ENCODE assay signal across 10 mouse cellular contexts in the genomic region with DNA sequence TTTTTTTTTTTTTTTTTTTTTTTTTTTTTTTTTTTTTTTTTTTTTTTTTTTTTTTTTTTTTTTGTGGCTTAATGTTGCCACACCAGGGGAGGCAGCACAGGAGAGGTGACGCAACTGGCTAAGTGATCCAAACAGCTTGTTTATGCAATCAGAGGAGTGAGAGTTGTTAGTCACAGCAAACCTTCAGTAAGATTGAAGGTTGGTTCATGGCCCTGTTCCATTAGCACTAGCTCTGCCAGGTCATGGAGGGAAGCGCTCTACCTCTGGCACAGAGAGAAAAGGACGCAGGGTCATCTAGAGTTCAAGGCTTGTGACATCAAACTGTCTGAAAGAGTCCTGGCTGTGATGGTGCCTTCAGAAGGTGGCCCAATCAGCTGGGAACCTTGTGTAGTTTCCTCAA. TPM values are rescaled to one million over a fixed set of nuclear protein-coding genes. Genes with fewer than 3 reads are reported as not detected.
DNase-seq lines count a peak whose midpoint lies in the region; ATAC-seq lines count a peak whose summit lies in the region.
"Had no signal": no experiment of that assay in that cellular context is flagged by ENCODE, and none has a peak within 500 bp of the region (broad histone marks: within the 10 kb centered on the region; RNA-seq: fewer than 3 reads in every experiment).

No protein-coding gene starts in this region.

- peaks cover 10% of the 10 kb centered on the region; the same call in 1 of the 2 replicates for H3K4me1 ChIP-seq in liver, embryonic 13.5 days (replicated peaks)
- H3K4me1 ChIP-seq in liver, embryonic 12.5 days, result no peaks in the 10 kb centered on the region
- no peaks in the 10 kb centered on the region for H3K4me1 ChIP-seq in intestine, embryonic 15.5 days (replicated peaks)
- peaks cover 12% of the 10 kb centered on the region for H3K4me1 ChIP-seq in forebrain, embryonic 10.5 days
- H3K4me1 ChIP-seq: megakaryocyte, embryonic 14.5 days had no signal

- H3K9me3 ChIP-seq in liver, embryonic 13.5 days (replicated peaks), result no peaks in the 10 kb centered on the region
- no peaks in the 10 kb centered on the region for H3K9me3 ChIP-seq in liver, embryonic 12.5 days (replicated peaks)
- H3K9me3 ChIP-seq in intestine, embryonic 15.5 days, result no peaks in the 10 kb centered on the region
- no peaks in the 10 kb centered on the region for H3K9me3 ChIP-seq in forebrain, embryonic 10.5 days
- H3K9me3 ChIP-seq: hindbrain, embryonic 10.5 days had no signal

- ATAC-seq in liver, embryonic 13.5 days (ENCODE audit: low read depth), result peak; percentile 31; the same call in 1 of the 2 replicates
- ATAC-seq in liver, embryonic 12.5 days, result no peak
- ATAC-seq in intestine, embryonic 15.5 days, result no peak

- no peak overlapping the region for H3K4me3 ChIP-seq in liver, embryonic 13.5 days (replicated peaks)
- no peak overlapping the region for H3K4me3 ChIP-seq in liver, embryonic 12.5 days
- no peak overlapping the region for H3K4me3 ChIP-seq in intestine, embryonic 15.5 days (replicated peaks)
- H3K4me3 ChIP-seq in forebrain, embryonic 10.5 days, result no peak overlapping the region
- H3K4me3 ChIP-seq: hindbrain, embryonic 10.5 days; megakaryocyte, embryonic 14.5 days had no signal

- H3K4me2 ChIP-seq in liver, embryonic 13.5 days, result no peak overlapping the region
- H3K4me2 ChIP-seq in liver, embryonic 12.5 days, result no peak overlapping the region
- H3K4me2 ChIP-seq in intestine, embryonic 15.5 days (replicated peaks), result no peak overlapping the region

- WGBS in liver, embryonic 13.5 days (ENCODE audit: insufficient replicate concordance), result 64% methylated on average over 3 of the region's 3 CpGs
- 53% methylated on average over 3 of the region's 3 CpGs for WGBS in liver, embryonic 12.5 days (ENCODE audit: insufficient replicate concordance)
- 56% methylated on average over 3 of the region's 3 CpGs for WGBS in intestine, embryonic 15.5 days
- WGBS in forebrain, embryonic 10.5 days, result 75% methylated on average over 3 of the region's 3 CpGs

- no peaks in the 10 kb centered on the region for H3K27me3 ChIP-seq in liver, embryonic 13.5 days
- H3K27me3 ChIP-seq in liver, embryonic 12.5 days (replicated peaks), result no peaks in the 10 kb centered on the region
- no peaks in the 10 kb centered on the region for H3K27me3 ChIP-seq in intestine, embryonic 15.5 days (replicated peaks)
- H3K27me3 ChIP-seq in forebrain, embryonic 10.5 days (ENCODE audit: poor library complexity, severe bottlenecking), result no peaks in the 10 kb centered on the region

- DNase-seq in liver, embryonic 13.5 days, result no peak
- peak; percentile 84 for DNase-seq in adrenal gland, postnatal 10 days
- DNase-seq in kidney, postnatal 36 days, result peak; percentile 25 to 26
- DNase-seq in ovary, postnatal 10 days (ENCODE audit: low spot score), result peak; percentile 9
- DNase-seq in thymus, postnatal 0 days (ENCODE audit: low spot score), result no peak
- no peak for DNase-seq in forebrain, embryonic 10.5 days (ENCODE audit: extremely low spot score, low spot score)

- no peak overlapping the region for H3K27ac ChIP-seq in liver, embryonic 13.5 days
- H3K27ac ChIP-seq in liver, embryonic 12.5 days, result no peak overlapping the region
- H3K27ac ChIP-seq in intestine, embryonic 15.5 days, result no peak overlapping the region
- no peak overlapping the region for H3K27ac ChIP-seq in forebrain, embryonic 10.5 days
- H3K27ac ChIP-seq: hindbrain, embryonic 10.5 days had no signal

- no peaks in the 10 kb centered on the region for H3K36me3 ChIP-seq in liver, embryonic 13.5 days
- H3K36me3 ChIP-seq in liver, embryonic 12.5 days, result no peaks in the 10 kb centered on the region
- no peaks in the 10 kb centered on the region for H3K36me3 ChIP-seq in intestine, embryonic 15.5 days
- H3K36me3 ChIP-seq in forebrain, embryonic 10.5 days (replicated peaks), result no peaks in the 10 kb centered on the region
- H3K36me3 ChIP-seq: hindbrain, embryonic 10.5 days had no signal

- no peak overlapping the region for H3K9ac ChIP-seq in liver, embryonic 13.5 days
- H3K9ac ChIP-seq in liver, embryonic 12.5 days, result no peak overlapping the region
- H3K9ac ChIP-seq in intestine, embryonic 15.5 days, result no peak overlapping the region

RNA-seq across cellular contexts. Expression of gene Slc22a15, which starts 24.3 kb away (rescaled TPM):
- polyA plus RNA-seq in liver, embryonic 13.5 days (2015; fragmentation: Nextera tagmentation; extraction: Ambion mirVana), result 1.3 and 1.6 TPM in 2 replicates
- 1.6 and 1.8 TPM in 2 replicates for polyA plus RNA-seq in liver, embryonic 12.5 days (2016; fragmentation: Nextera tagmentation; extraction: Ambion mirVana)
- 1 to 10 TPM; 6.4 to 7.6 TPM for total RNA-seq in adrenal gland, postnatal 10 days (2021)
- polyA plus RNA-seq in thymus, postnatal 0 days (2015; fragmentation: Nextera tagmentation; extraction: Ambion mirVana), result 6.0 and 6.2 TPM in 2 replicates
- 6.5 and 6.6 TPM in 2 replicates for polyA plus RNA-seq in intestine, embryonic 15.5 days (2015; fragmentation: Nextera tagmentation; extraction: Ambion mirVana)
- 2.6 and 3.7 TPM in 2 replicates for polyA plus RNA-seq in forebrain, embryonic 10.5 days (2016; fragmentation: Nextera tagmentation; extraction: Ambion mirVana)

Comparison
In these comparisons a context has a peak if more than half of its experiments do, and no peak if none do; other contexts are left out.
1. DNase-seq: peak in adrenal gland, postnatal 10 days (single experiment), kidney, postnatal 36 days (2 of 2) and ovary, postnatal 10 days (single experiment); none in liver, embryonic 13.5 days (single experiment), thymus, postnatal 0 days (single experiment) and forebrain, embryonic 10.5 days (single experiment).